Mouse (Mus musculus) midbrain, embryonic 14.5 days (tissue): Measurements from ENCODE around the gene Btbd19. TPM values are rescaled to one million over a fixed set of nuclear protein-coding genes. Genes with fewer than 3 reads are reported as not detected.

Experiments
- ATAC-seq: fragments of 200-750 bp; cut with Nextera tagmentation; 2 replicates; pipeline ENCODE4 v1.8.0; 2017; ENCODE audit warnings: moderate number of reproducible peaks, moderate library complexity; ENCODE audit not compliant: low FRiP score, low TSS enrichment
- DNase-seq: peaks from one replicate; pipeline ENCODE4 v3.0.0-alpha.2; 2015
- H3K27ac ChIP-seq: fragments of 300-500 bp; sonication (generic); replicated peaks from 2 replicates; pipeline ENCODE4 v1.5.1; 2014; ENCODE audit warnings: mild to moderate bottlenecking, low read depth, low read length, moderate library complexity
- H3K27me3 ChIP-seq: fragments of 300-500 bp; sonication (generic); 2 replicates; pipeline ENCODE4 v1.6.1; 2014; ENCODE audit warnings: low read length, control low read depth, mixed read lengths; ENCODE audit not compliant: control insufficient read depth, insufficient read depth
- H3K36me3 ChIP-seq: fragments of 300-500 bp; sonication (generic); 2 replicates; pipeline ENCODE4 v1.6.1; 2014; ENCODE audit warnings: low read length, control low read depth; ENCODE audit not compliant: control insufficient read depth, insufficient read depth
- H3K4me1 ChIP-seq: fragments of 300-500 bp; sonication (generic); 2 replicates; pipeline ENCODE4 v1.6.1; 2014; ENCODE audit warnings: mild to moderate bottlenecking, antibody characterized with exemption, low read length, control low read depth; ENCODE audit not compliant: control insufficient read depth, insufficient read depth
- H3K4me2 ChIP-seq: fragments of 300-500 bp; sonication (generic); 2 replicates; pipeline ENCODE4 v1.6.1; 2014; ENCODE audit warnings: mild to moderate bottlenecking, low read length, moderate library complexity
- H3K4me3 ChIP-seq: fragments of 300-500 bp; sonication (generic); replicated peaks from 2 replicates; pipeline ENCODE4 v1.5.1; 2014; ENCODE audit warnings: low read depth, low read length
- H3K9ac ChIP-seq: fragments of 300-500 bp; sonication (generic); replicated peaks from 2 replicates; pipeline ENCODE4 v1.6.1; 2014; ENCODE audit warnings: mild to moderate bottlenecking, low read length, moderate library complexity
- H3K9me3 ChIP-seq: fragments of 300-500 bp; sonication (generic); 2 replicates; pipeline ENCODE4 v1.6.1; 2016; ENCODE audit warnings: low read length, control low read depth, mixed read lengths; ENCODE audit not compliant: control insufficient read depth
- WGBS: fragments of 180-500 bp; shearing (Covaris S2); extraction: QIAGEN DNeasy Blood & Tissue Kit; methylation state at CpG from one replicate; pipeline ENCODE4 v1.1.7; 2014; 5-methylcytosine and 5-hydroxymethylcytosine counted together
- polyA plus RNA-seq: library from polyadenylated mRNA; unstranded; fragments of >200 nt; fragmentation: Nextera tagmentation; extraction: Ambion mirVana; gene quantifications from 2 replicates; pipeline ENCODE4 v1.2.1, GENCODE M21; 2014

Btbd19 gene
- polyA plus RNA-seq, 1 experiment from 2014 or later: 3.2 TPM

GRCm38 (mm10) chr4:117151416-117151815 is 25.9 kb upstream of the Btbd19 start:
- ATAC-seq (no peak), DNase-seq (no peak)
- H3K4me2 ChIP-seq: no peak overlapping the region
- no peak overlapping the region for H3K9ac ChIP-seq
- no peak overlapping the region for H3K27ac ChIP-seq
- no peaks in the 10 kb centered on the region for H3K27me3 ChIP-seq
- H3K4me3 ChIP-seq: no peak overlapping the region
- peaks cover 63% of the 10 kb centered on the region for H3K36me3 ChIP-seq
- WGBS: 85% methylated on average over 1 of the region's 1 CpGs
- H3K9me3 ChIP-seq: no peaks in the 10 kb centered on the region
- H3K4me1 ChIP-seq: 0 out of 2 replicates have a peak, but pooled peaks cover 4% of the 10 kb centered on the region

- H3K4me3 ChIP-seq: no peak overlapping the region
- 91% methylated on average over 6 of the region's 6 CpGs for WGBS
- H3K36me3 ChIP-seq: peaks cover 63% of the 10 kb centered on the region
- H3K27me3 ChIP-seq: no peaks in the 10 kb centered on the region
- no peak overlapping the region for H3K27ac ChIP-seq
- no peaks in the 10 kb centered on the region for H3K9me3 ChIP-seq
- H3K4me2 ChIP-seq: no peak overlapping the region
- 0 out of 2 replicates have a peak, but pooled peaks cover 4% of the 10 kb centered on the region for H3K4me1 ChIP-seq
- ATAC-seq: no peak
- H3K9ac ChIP-seq: no peak overlapping the region
- DNase-seq: no peak
These were observed 24.7 kb upstream of the Btbd19 start for GRCm38 (mm10) chr4:117150212-117150733.

GRCm38 (mm10) chr4:117149291-117150211 is 24.0 kb upstream of the Btbd19 start:
- no peak overlapping the region for H3K9ac ChIP-seq
- H3K27ac ChIP-seq: no peak overlapping the region
- no peaks in the 10 kb centered on the region for H3K4me1 ChIP-seq
- H3K27me3 ChIP-seq: no peaks in the 10 kb centered on the region
- peaks cover 61% of the 10 kb centered on the region for H3K36me3 ChIP-seq
- ATAC-seq (no peak), DNase-seq (no peak)
- H3K9me3 ChIP-seq: no peaks in the 10 kb centered on the region
- 75% methylated on average over 6 of the region's 6 CpGs for WGBS
- H3K4me2 ChIP-seq: no peak overlapping the region
- no peak overlapping the region for H3K4me3 ChIP-seq

GRCm38 (mm10) chr4:117148815-117149214 is 23.3 kb upstream of the Btbd19 start:
- Histone ChIP-seq H3K4me2 (no peak overlapping the region), H3K27me3 (no peaks in the 10 kb centered on the region), H3K27ac (no peak overlapping the region), H3K36me3 (peaks cover 53% of the 10 kb centered on the region), H3K4me1 (no peaks in the 10 kb centered on the region), H3K4me3 (no peak overlapping the region), H3K9me3 (no peaks in the 10 kb centered on the region), H3K9ac (no peak overlapping the region)
- DNase-seq: no peak
- 72% methylated on average over 24 of the region's 24 CpGs for WGBS
- ATAC-seq: no peak; the same call in 1 of the 2 replicates

- no peak overlapping the region for H3K4me2 ChIP-seq
- 85% methylated on average over 18 of the region's 18 CpGs for WGBS
- H3K36me3 ChIP-seq: peaks cover 47% of the 10 kb centered on the region
- no peaks in the 10 kb centered on the region for H3K4me1 ChIP-seq
- H3K27me3 ChIP-seq: no peaks in the 10 kb centered on the region
- H3K4me3 ChIP-seq: no peak overlapping the region
- H3K27ac ChIP-seq: no peak overlapping the region
- no peaks in the 10 kb centered on the region for H3K9me3 ChIP-seq
- H3K9ac ChIP-seq: no peak overlapping the region
- no peak for DNase-seq
- no peak for ATAC-seq
These were observed 22.7 kb upstream of the Btbd19 start for GRCm38 (mm10) chr4:117148047-117148713.

GRCm38 (mm10) chr4:117146176-117146575 is 20.7 kb upstream of the Btbd19 start:
- Histone ChIP-seq H3K4me2 (no peak overlapping the region), H3K36me3 (peaks cover 28% of the 10 kb centered on the region), H3K4me1 (no peaks in the 10 kb centered on the region), H3K4me3 (no peak overlapping the region), H3K27ac (no peak overlapping the region), H3K9me3 (no peaks in the 10 kb centered on the region), H3K9ac (no peak overlapping the region), H3K27me3 (no peaks in the 10 kb centered on the region)
- ATAC-seq (no peak), DNase-seq (peak; percentile 79)
- WGBS: 28% methylated on average over 15 of the region's 15 CpGs

- Histone ChIP-seq H3K9ac (no peak overlapping the region), H3K4me1 (no peaks in the 10 kb centered on the region), H3K4me3 (no peak overlapping the region), H3K4me2 (no peak overlapping the region), H3K27ac (no peak overlapping the region), H3K27me3 (no peaks in the 10 kb centered on the region), H3K36me3 (peaks cover 19% of the 10 kb centered on the region), H3K9me3 (no peaks in the 10 kb centered on the region)
- no peak for ATAC-seq
- DNase-seq: no peak
- WGBS: 93% methylated on average over 13 of the region's 13 CpGs
These were observed 19.7 kb upstream of the Btbd19 start for GRCm38 (mm10) chr4:117145248-117145647.

- Histone ChIP-seq H3K4me3 (no peak overlapping the region), H3K27ac (no peak overlapping the region), H3K27me3 (no peaks in the 10 kb centered on the region), H3K9ac (no peak overlapping the region), H3K4me2 (no peak overlapping the region), H3K4me1 (no peaks in the 10 kb centered on the region), H3K36me3 (peaks cover 4% of the 10 kb centered on the region; the same call in 1 of the 2 replicates), H3K9me3 (no peaks in the 10 kb centered on the region)
- ATAC-seq: no peak
- 65% methylated on average over 7 of the region's 7 CpGs for WGBS
- no peak for DNase-seq
These were observed 17.5 kb upstream of the Btbd19 start for GRCm38 (mm10) chr4:117143023-117143422.
